ENCODE assay signal across 8 mouse cellular contexts in the genomic region with DNA sequence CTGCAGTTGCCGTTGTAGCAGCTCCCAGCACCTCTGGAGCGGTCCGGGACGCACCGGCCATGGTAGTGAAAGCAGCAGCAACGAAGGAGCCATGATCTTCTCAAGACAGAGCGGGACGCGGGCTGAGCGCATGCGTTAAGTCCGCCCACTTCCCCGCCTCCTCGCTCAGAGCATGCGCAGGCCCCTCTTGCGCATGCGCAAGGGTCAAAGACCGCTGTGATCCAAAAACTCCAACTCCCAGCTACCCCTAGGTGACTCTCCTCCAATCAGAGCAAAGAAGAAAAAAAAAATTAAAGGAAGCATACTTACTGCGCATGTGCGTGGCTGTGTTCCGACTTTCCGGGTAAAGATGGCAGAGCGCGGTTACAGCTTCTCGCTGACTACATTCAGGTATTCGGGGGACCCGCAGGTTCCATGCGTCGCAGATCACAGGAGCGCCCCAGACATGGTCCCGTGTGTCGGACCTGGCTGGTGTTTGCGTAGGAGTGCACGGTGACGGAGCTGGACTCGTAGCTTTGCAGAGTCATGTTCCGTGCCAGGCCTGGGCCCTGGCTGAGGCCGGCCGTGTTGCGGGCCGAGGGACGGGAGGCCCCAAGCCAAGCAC. TPM values are rescaled to one million over a fixed set of nuclear protein-coding genes. Genes with fewer than 3 reads are reported as not detected.
A peak's percentile ranks its signal among the peaks of the same experiment; 100 is the strongest.
DNase-seq lines count a peak whose midpoint lies in the region; ATAC-seq lines count a peak whose summit lies in the region.

A gene (minus strand): TSS at position 240 of the 604 bp plus-strand sequence.
A gene (plus strand): TSS at position 315 of the 604 bp plus-strand sequence.

- 0% methylated on average over 42 of the region's 42 CpGs for WGBS in heart, embryonic 14.5 days
- under 1% methylated on average over 42 of the region's 42 CpGs for WGBS in liver, embryonic 13.5 days (ENCODE audit: insufficient replicate concordance)
- under 1% methylated on average over 42 of the region's 42 CpGs for WGBS in stomach, embryonic 16.5 days

- peak within 1 kb of the TSS; percentile 88 for H3K9ac ChIP-seq in heart, embryonic 14.5 days (ENCODE audit: low read length)
- H3K9ac ChIP-seq in liver, embryonic 13.5 days = peak within 1 kb of the TSS; percentile 94
- H3K9ac ChIP-seq in stomach, embryonic 16.5 days (ENCODE audit: low read length) = peak within 1 kb of the TSS; percentile 89

- peak within 1 kb of the TSS; percentile 84 for H3K4me2 ChIP-seq in heart, embryonic 14.5 days (ENCODE audit: low read length)
- peak within 1 kb of the TSS; percentile 71 for H3K4me2 ChIP-seq in liver, embryonic 13.5 days
- peak within 1 kb of the TSS; percentile 66 for H3K4me2 ChIP-seq in stomach, embryonic 16.5 days (ENCODE audit: low read depth, low read length)

- peak; percentile 99 for DNase-seq in c-Kit-negative CD71-positive TER-119-positive erythroid progenitor cells, embryonic 14.5 days (ENCODE audit: low read depth, low spot score)
- peak; percentile 99 for DNase-seq in fibroblast of lung, adult 2 months (ENCODE audit: low read depth)
- peak; percentile 98 for DNase-seq in kidney, postnatal 14 days
- peak; percentile 96 for DNase-seq in liver, embryonic 13.5 days
- peak; percentile 95 for DNase-seq in neural tube, embryonic 10.5 days (ENCODE audit: extremely low spot score, low spot score)

- no peaks in the 10 kb centered on the region for H3K9me3 ChIP-seq in heart, embryonic 14.5 days (ENCODE audit: control insufficient read depth, low read length)
- H3K9me3 ChIP-seq in liver, embryonic 13.5 days (replicated peaks) = no peaks in the 10 kb centered on the region
- H3K9me3 ChIP-seq in stomach, embryonic 16.5 days (replicated peaks; ENCODE audit: control insufficient read depth, low read length) = no peaks in the 10 kb centered on the region

- peak within 1 kb of the TSS; percentile 81 to 100 for H3K4me3 ChIP-seq in heart, embryonic 14.5 days (ENCODE audit: control insufficient read depth in 1 of 2, insufficient read depth in 1 of 2, low read depth in 1 of 2, low read length in 2 of 2)
- H3K4me3 ChIP-seq in liver, embryonic 13.5 days (replicated peaks) = peak within 1 kb of the TSS; percentile 93
- H3K4me3 ChIP-seq in stomach, embryonic 16.5 days (replicated peaks; ENCODE audit: low read length) = peak within 1 kb of the TSS; percentile 77

- peaks cover 0 to 6% of the 10 kb centered on the region in 2 experiments; a peak in 2 of 4 replicates for H3K4me1 ChIP-seq in heart, embryonic 14.5 days (ENCODE audit: control insufficient read depth in 2 of 2, insufficient read depth in 2 of 2, low read length in 2 of 2)
- peaks cover 20% of the 10 kb centered on the region for H3K4me1 ChIP-seq in liver, embryonic 13.5 days (replicated peaks)
- H3K4me1 ChIP-seq in stomach, embryonic 16.5 days (ENCODE audit: control insufficient read depth, insufficient read depth, low read length) = peaks cover 10% of the 10 kb centered on the region

- H3K27me3 ChIP-seq in heart, embryonic 14.5 days (ENCODE audit: control insufficient read depth, insufficient read depth, low read length) = no peaks in the 10 kb centered on the region
- H3K27me3 ChIP-seq in liver, embryonic 13.5 days = no peaks in the 10 kb centered on the region
- no peaks in the 10 kb centered on the region for H3K27me3 ChIP-seq in stomach, embryonic 16.5 days (ENCODE audit: control insufficient read depth, insufficient read depth, low read length)

- peak within 1 kb of the TSS; percentile 30 to 80 for H3K27ac ChIP-seq in heart, embryonic 14.5 days (replicated peaks in 1 of 2; ENCODE audit: control insufficient read depth in 1 of 2, insufficient read depth in 1 of 2, low read depth in 2 of 2, low read length in 2 of 2)
- H3K27ac ChIP-seq in liver, embryonic 13.5 days = peak within 1 kb of the TSS; percentile 88
- H3K27ac ChIP-seq in stomach, embryonic 16.5 days (ENCODE audit: low read length) = peak within 1 kb of the TSS; percentile 86

- peaks cover 43% of the 10 kb centered on the region for H3K36me3 ChIP-seq in heart, embryonic 14.5 days (ENCODE audit: control insufficient read depth, insufficient read depth, low read length)
- peaks cover 33% of the 10 kb centered on the region for H3K36me3 ChIP-seq in liver, embryonic 13.5 days
- H3K36me3 ChIP-seq in stomach, embryonic 16.5 days (ENCODE audit: control insufficient read depth, insufficient read depth, low read length) = 0 out of 2 replicates have a peak, but pooled peaks cover 6% of the 10 kb centered on the region

- peak; percentile 86 for ATAC-seq in CD4-positive, CD25-positive, alpha-beta regulatory T cell, adult 4 months
- peak; percentile 100 for ATAC-seq in heart, embryonic 14.5 days (ENCODE audit: insufficient number of reproducible peaks, insufficient read depth, low FRiP score, low read depth)
- peak; percentile 96 for ATAC-seq in liver, embryonic 13.5 days (ENCODE audit: low read depth)
- peak; percentile 99 for ATAC-seq in stomach, embryonic 16.5 days (ENCODE audit: insufficient read depth, low FRiP score)

RNA-seq across cellular contexts. Expression of the first gene that starts in this region (rescaled TPM):
- polyA plus RNA-seq in CD4-positive, CD25-positive, alpha-beta regulatory T cell, adult 4 months (2017; shearing (Covaris generic)) = 100 to 1,000 TPM; 120 to 137 TPM
- polyA plus RNA-seq in heart, embryonic 14.5 days (2014; fragmentation: Nextera tagmentation; extraction: Ambion mirVana) = 111 and 115 TPM in 2 replicates
- 102 and 115 TPM in 2 replicates for polyA plus RNA-seq in liver, embryonic 13.5 days (2015; fragmentation: Nextera tagmentation; extraction: Ambion mirVana)
- polyA plus RNA-seq in stomach, embryonic 16.5 days (2015; fragmentation: Nextera tagmentation; extraction: Ambion mirVana) = 99.1 and 115 TPM in 2 replicates

RNA-seq across cellular contexts. Expression of the second gene that starts in this region (rescaled TPM):
- polyA plus RNA-seq in CD4-positive, CD25-positive, alpha-beta regulatory T cell, adult 4 months (2017; shearing (Covaris generic)) = 100 to 1,000 TPM; 145 to 178 TPM
- 145 and 163 TPM in 2 replicates for polyA plus RNA-seq in heart, embryonic 14.5 days (2014; fragmentation: Nextera tagmentation; extraction: Ambion mirVana)
- 173 and 175 TPM in 2 replicates for polyA plus RNA-seq in liver, embryonic 13.5 days (2015; fragmentation: Nextera tagmentation; extraction: Ambion mirVana)
- 173 and 188 TPM in 2 replicates for polyA plus RNA-seq in stomach, embryonic 16.5 days (2015; fragmentation: Nextera tagmentation; extraction: Ambion mirVana)

Comparison
In these comparisons a context has a peak if more than half of its experiments do, and no peak if none do; other contexts are left out.
1. Peak in every context shown above with its lines: DNase-seq, ATAC-seq, H3K4me3 ChIP-seq and H3K27ac ChIP-seq.